Mouse (Mus musculus) mouse embryonic stem cell (cell line): ENCODE measurements around the gene Gm20695.

Experiments used
- in situ Hi-C, 2 experiments: fragments of 300-500 bp; cut with MboI; formaldehyde crosslinking; loops; 1 replicate in 1 of 2; 3 replicates in 1 of 2; pipeline ENCODE4 v1.14.3; 2019 to 2020; ENCODE audit warnings: low sequenced_read_pairs in 2 of 2, low pct_unique_long_range_greater_than_20kb in 1 of 2, mixed read lengths in 1 of 2; ENCODE audit not compliant: unreplicated experiment in 1 of 2

Gm20695 gene

DNA sequence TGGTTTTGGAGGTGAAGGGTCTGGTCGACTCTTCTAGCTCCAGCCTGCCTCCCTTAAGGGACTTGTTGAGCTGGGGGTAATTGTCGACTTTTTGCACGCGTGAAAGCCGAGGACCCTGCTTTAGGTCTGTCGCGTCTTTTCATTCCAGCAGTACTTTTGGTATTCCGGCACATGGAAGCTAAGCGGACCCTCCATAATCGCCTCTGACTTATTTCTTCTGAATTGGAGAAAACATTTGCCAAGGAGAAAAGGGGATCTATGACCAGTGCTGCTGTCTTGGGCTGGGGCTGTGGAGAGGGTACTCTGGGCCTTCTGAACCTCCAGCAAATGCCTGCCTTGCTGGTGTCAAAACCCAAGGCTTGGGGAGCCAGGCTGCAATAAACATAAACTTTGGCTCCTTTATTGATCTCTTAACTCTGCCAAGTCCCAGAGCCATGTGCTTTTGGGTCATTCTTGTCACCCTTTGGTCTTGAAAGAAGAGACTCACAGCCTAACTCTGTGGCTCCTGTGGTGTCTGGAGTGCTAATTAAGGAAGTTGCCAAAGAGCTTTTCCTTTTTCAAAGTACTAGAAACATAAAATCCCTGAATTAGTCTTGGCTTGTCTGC is 720 bp downstream of the Gm20695 start:
- in situ Hi-C loops = no loop called here

DNA sequence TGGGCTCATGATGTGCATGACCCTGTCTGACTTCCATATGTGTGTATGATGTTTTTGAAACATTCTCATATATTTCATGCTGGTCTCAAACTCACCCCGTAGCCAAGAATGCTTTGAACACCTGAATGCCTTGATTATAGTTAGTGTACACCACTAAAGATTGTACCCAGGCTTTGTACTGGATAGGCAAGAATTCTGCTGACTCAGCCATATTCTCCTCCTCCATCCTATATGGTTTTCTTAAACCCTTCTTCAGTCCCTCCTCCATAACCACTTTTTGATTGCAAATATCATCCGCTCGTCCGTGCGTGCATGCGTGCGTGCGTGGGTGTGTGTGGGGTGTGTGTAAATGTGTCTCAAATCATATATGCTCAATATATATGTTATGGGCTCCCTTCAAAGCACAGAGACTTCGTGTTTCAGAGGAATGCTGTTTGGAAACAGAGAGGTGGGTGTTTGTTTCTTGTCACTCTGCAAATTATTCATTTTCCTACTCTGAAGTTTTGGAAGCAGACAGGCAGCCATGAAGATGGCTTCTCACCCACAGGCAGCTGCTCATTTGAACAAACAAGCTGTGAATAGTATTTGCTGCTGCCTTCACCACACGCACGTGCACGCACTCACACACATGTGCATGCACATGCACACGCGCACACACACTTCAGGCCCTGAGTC is 7.3 kb downstream of the Gm20695 start:
- in situ Hi-C loops = no loop called here

DNA sequence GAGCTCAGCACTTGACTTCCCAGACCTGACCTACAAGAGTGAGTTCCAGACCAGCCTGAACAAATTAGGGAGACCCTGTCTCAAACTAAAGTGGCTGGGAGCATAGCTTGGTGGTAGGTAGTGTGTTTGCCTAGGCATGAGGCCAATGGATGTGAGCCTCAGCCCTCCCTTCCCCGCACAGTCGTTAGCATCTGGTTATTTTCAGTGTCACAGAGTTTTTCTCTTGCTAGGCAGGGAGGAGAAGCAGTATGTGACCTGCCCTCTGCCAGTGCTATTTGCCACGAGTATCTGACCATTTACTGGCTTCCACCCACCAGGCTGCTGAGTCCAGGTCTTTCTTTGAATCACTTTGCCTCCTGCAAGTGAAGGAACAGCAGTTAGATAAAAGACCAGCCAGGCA is 9.3 kb downstream of the Gm20695 start:
- in situ Hi-C loops = no loop called here

DNA sequence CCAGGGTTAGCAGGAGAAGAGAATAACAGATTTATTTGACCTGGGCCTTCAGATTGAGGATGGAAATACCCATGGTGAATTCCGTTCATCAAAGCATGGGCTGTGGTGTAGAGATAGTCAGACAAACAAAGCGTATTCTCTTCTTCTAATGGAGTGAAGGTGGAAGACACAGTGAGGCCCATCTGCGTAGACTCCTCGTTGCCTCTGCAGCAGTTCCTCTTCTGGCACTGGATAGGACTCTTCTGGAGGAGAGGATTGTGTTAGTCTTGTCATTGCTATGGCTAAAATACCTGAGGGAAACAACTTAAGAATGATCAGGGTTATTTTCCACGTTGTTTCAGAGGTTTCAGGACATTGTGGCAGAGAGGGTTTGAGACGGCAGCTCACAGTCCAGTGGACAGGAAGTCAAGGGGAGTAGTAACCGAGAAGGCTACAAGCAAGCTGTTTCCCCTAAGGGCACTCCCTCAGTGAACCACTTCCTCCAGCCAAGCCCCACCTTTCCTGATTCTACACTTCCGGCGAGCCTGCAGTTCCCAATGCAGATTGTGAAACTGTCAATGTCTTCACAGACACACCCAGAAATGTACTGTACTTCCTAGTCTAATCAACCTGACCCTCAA is 10.8 kb downstream of the Gm20695 start:
- in situ Hi-C loops = no loop called here

DNA sequence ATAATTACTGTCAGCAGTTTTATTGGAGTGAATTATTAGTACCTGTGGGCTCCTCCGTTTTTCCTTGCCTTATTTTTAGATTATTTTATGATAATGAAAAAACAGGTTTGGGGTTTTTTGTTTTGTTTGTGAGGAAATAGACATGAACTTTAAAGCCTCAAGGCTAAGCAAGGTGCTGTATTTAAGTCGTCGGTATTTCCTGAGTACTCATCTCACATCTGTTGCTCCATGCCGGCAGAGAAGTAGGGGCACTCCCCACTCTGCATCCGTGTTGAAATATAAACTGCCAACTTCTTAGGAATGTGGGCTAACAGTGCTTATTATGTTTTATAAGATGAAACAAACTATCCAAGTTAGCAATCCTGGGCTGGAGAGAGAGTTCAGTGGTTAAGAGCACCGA is 11.6 kb downstream of the Gm20695 start:
- in situ Hi-C loops = no loop called here

DNA sequence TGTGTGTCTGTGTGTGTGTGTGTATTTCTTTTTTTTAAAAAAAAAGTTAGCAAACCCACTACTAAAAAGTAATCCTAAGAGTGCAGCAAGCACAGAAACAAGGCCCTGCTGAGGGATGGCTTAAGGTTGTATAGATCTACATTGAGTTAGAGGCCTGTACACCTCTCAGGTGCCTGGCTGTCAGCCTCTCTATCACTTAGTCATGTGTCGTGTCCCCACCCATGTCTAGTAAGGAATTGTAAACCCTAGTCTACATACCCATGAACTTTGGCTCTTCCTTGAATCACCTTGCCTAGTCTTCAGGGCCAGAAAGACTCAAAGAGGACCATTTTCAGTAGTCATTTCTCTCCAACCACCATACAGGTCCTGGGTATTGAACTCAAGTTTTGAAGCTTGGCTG is 12.1 kb downstream of the Gm20695 start:
- in situ Hi-C loops = no loop called here

DNA sequence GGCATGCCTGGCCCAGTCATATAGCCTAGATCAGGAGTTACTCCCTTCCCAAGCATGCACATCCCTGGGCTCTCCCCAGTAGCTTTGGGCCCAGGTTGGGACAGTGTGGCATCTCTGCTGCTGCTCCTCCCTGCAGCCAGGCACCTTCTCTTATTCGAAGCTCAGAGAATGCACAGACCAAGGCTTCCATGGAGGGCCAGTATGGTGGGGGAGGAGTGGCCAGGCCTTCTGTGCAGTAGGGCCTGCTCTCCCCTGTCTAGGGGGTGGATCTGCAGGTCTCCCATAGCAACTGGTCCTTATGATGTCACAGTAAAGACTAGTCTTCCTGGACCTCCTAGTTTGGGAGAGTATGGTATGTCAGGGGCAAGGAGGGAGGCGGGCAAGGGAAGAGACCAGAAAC is 23.0 kb downstream of the Gm20695 start:
- in situ Hi-C loops = no loop called here

DNA sequence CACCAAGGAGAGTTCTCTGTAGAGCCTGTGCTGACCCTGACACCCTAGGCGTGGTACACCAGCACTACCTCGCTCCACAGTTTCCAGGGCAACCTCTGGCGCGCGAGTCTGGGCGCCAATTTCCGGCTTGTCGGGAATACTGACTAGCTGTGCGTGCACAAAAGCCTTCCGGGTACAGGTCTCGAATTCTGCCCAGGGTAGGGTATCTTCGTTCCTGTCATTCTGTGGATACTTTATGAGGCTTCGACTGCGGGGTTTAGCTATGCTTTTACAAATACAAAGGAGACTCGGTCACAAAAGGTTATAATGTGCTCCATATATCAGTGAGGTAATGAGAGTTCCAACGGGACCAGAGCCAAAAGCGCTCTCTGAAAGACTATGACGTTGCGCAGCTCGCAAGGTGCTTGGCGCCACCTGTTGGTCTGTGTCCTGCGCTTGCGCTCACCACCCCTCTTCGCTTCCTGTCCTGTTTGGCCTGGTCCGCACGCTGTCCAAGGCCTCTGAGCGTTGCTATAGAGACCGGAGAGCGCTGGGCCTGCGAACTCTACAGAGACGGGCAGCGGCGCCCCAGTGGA is 24.2 kb downstream of the Gm20695 start, which contains the start of the genes 1700037C18Rik and Cluap1:
Gene 1700037C18Rik (minus strand): TSS at position 153 of the 575 bp plus-strand sequence.
Gene Cluap1 (plus strand): TSS at position 265 of the 575 bp plus-strand sequence.
- in situ Hi-C loops = no loop called here

DNA sequence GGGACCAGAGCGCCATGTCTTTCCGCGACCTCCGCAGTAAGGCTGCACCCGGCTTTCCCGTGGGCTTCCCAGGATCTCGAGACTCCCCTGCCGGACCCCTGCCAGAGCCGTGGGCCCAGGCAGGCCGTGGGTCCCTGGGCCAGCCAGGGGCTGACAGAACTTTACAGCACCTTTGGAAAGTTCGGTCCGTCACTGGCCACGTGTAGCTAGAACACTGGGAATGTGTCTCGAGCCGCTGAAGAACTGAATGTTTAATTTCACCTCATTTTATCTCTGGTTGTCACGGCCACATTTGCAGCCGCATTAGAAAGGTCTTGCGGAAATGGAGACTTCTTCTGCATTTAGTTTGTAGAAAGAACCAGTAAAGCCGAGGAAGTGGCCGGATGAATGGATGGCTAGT is 24.7 kb downstream of the Gm20695 start:
- in situ Hi-C loops = no loop called here

DNA sequence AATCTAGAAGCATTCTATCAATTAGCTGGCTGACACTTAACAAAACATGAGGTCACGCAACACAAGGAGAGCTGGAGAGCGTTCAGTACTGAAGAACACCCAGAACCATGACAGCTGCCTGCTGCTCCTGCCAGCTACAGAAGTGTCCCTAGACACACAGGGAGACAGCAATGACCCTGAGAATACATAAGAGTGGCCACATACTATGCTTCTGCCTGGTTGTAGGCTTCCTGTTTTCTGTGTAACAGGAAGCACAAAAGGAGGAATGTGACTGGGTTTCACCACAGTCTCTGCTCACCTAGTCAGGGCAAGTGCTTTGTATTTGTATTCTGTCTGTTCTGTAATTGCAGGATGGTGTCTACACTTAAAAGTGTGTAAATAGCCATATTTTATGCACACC is 36.3 kb downstream of the Gm20695 start:
- in situ Hi-C loops = no loop called here

DNA sequence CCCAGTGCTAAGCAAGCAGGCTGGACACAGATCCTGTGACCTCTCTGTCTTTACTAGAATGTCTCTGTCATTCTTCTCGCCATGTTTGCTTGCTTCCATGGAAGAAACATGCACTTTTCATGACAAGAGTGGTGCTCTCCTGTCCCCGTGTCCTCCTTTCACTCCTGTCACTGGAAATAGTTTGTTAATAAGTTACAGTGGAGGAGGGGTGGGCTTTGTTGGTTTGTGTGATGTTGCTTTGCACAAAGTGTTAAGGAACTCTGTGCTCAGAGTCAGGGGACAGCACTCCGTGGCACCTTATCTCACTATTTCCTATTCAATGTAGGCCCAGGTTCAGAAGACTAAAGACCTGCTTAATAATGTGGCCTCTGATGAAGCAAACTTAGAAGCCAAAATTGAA is 39.1 kb downstream of the Gm20695 start:
- in situ Hi-C loops = no loop called here

DNA sequence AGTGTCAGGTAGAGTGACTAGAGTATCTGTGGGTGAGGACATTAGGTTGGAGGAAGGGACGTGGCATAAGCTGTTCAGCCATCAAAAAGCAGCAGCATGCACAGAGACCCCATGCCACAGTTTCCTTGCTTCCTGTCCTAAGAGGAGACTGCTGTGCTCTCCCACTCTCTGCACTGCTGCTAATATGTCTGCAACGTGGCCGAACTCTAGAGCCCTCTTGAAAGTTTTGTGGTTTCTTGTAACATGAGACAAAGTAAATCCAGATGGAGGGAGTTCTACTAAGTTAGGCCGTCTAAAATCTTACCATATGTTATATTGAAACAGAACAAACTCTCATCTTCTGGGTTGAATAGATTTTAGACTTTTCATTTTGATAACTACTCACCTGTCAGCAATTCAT is 39.5 kb downstream of the Gm20695 start:
- in situ Hi-C loops = no loop called here

DNA sequence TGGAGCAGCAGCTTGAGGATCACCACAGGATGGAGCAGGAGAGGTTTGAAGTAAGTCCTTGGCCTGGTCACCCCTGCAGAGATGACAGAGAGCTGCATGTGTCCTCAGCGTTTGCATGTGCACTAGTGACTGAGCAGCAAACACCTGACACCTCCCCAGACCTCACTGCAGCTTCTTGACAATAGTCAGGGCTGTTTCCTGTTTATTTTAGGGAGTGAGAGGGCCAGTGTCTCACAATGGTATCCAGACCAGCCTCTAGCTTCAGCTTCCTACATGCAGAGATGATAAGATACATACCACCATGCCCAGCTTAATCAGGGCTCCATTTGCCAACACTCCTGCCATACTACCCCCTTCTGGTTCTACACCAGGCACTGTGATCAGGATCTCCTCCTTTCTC is 44.1 kb downstream of the Gm20695 start:
- in situ Hi-C loops = no loop called here

DNA sequence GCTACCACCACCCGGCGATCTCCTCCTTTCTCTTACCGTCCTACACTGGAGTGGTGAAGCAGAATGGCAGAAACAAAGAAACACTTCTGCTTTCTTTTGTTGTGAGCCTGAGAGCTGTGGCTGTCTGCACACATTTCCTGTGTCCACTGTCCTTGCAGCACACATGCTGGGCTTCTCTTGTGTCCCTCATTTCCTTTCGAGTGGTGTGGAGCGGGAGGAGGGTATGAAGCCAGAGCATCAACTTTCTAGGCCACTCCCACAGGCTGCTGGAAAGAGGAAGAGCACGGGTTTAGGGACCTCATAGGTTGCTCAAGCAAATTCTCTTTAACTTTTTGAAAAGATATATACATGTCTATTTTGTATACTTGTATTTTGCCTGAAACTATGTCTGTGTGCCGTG is 44.7 kb downstream of the Gm20695 start:
- in situ Hi-C loops = no loop called here

DNA sequence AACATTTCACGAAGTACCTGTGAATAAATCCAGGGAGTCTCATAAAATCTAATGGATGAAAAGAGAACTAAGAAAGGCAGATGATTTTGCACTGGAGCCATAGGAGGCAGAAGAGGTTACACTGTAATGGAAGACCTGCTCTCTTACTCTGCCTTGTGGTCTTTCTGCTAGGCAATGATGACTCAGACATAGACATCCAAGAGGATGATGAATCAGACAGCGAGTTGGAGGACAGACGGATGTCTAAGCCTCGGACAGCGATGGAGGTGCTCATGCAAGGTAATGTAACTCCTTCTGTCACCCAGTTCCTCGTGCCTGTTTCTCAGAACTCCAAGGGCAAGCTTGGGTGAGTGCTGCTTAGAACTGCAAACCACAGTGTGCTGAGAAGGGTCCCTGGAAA is 49.1 kb downstream of the Gm20695 start:
- in situ Hi-C loops = no loop called here

DNA sequence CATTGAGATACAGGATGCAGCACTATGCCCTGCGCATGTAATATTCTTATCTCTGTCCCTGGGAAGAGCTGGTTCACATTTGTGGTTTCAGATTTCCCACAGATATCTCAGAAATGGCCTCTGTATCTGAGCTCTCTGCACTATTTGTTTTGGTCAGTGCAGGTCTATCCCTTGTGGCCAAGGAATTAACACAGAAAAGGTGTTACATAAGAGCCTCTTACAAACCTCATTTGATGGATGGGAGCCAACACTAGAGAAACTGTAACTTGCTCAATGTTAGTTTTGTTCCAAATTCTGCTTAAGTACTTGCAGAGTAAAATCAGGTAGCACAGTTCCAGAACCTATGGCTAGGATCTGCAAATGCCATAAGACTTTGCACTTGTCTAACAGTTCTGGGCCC is 49.6 kb downstream of the Gm20695 start:
- in situ Hi-C loops = no loop called here

DNA sequence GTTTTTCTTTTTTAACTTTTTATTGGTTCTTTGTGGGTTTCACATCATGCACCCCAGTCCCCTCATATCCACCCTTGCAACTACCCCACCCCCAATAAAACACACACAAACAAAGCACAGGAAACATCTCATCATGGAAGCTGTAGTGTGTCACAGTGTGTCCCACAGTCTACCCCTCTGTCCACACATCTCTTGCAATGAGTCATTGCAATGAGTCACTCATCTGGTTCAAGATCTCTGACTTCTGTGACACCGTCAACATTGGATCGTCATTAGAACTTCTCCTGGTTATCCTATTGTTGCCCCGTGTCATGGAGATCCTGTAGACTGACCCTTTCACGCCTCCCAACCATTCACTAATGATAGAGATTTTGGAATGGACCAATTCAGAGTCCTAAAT is 50.3 kb downstream of the Gm20695 start:
- in situ Hi-C loops = no loop called here

DNA sequence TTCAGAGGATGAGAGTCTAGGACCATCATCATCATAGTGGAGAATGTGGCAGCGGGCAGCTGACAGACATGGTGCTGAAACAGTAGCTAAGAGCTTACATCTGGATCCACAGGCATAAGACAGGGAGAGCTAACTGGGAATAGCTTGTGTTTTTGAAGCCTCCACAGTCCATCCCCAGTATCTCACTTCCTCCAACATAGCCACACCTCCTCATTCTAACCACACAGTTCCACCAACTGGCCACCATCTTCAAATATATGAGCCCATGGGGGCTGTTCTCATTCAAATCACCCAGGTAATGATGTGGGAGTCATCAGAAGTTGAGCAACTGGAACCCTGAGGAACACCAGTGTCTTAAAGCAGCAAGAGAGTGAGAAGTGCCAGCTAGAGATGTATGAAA is 66.7 kb downstream of the Gm20695 start:
- in situ Hi-C loops = no loop called here

DNA sequence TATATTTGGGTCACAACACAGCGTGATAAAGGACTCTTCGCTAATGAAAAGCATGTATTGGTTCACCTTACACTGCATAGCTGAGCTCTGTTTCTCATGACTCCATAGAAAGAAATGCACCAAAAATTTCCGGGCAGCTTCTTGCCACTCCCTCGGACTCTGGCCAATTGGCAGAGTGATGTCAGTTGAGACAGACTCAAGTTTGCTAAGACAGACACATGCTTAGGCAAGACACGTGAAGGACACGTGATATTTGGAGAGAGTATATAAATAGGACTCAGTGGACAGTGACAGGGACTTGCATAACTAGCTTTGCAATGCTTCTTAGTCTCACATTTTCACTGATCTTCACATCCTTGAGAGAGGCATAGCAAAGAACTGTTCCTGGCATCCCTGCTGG is 71.9 kb downstream of the Gm20695 start:
- in situ Hi-C loops = no loop called here

DNA sequence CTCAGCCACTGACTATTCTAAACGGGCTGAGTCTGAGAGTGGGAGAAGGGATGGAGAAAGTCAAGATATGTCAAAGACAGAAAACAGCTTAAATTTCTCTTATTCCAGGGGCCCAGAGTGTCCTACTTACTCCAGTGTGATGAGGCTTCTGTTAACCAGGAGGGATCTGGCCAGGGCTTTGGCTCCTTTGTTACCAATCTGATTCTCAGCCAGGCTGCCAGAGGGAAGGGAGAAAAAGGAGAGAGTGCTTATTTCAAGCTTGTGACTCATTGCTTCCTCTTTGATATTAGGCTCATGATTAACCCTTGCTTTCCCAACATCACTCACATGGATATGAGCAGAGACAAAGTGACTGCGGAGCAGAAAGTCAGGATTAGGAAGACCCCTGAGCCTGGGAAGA is 74.8 kb downstream of the Gm20695 start:
- in situ Hi-C loops = no loop called here
